Mouse (Mus musculus): ENCODE data around the gene Lonp2. TPM values are rescaled to one million over a fixed set of nuclear protein-coding genes. Genes with fewer than 3 reads are reported as not detected.

The Lonp2 gene
- total RNA-seq, 2 experiments from 2014 or later = 82.2 to 82.3 TPM

- no peak for DNase-seq (ENCODE audit: low spot score in 2 of 2)
Observed at GRCm38 (mm10) chr8:86617759-86618387, 6.0 kb upstream of the Lonp2 start.

GRCm38 (mm10) chr8:86623551-86623910 is 312 bp upstream of the Lonp2 start:
- no peak for DNase-seq (ENCODE audit: low spot score in 2 of 2)

GRCm38 (mm10) chr8:86624915-86625314 is 1.1 kb downstream of the Lonp2 start:
- no peak for DNase-seq (ENCODE audit: low spot score in 2 of 2)

- DNase-seq (ENCODE audit: low spot score in 2 of 2) = no peak
Observed at GRCm38 (mm10) chr8:86630212-86630611, 6.4 kb downstream of the Lonp2 start.

GRCm38 (mm10) chr8:86631395-86631794 is 7.6 kb downstream of the Lonp2 start:
- no peak for DNase-seq (ENCODE audit: low spot score in 2 of 2)

GRCm38 (mm10) chr8:86637826-86638225 is 14.0 kb downstream of the Lonp2 start:
- DNase-seq (ENCODE audit: low spot score in 2 of 2) = no peak

- no peak for DNase-seq (ENCODE audit: low spot score in 2 of 2)
Observed at GRCm38 (mm10) chr8:86638981-86639380, 15.1 kb downstream of the Lonp2 start.

GRCm38 (mm10) chr8:86642682-86643081 is 18.8 kb downstream of the Lonp2 start:
- DNase-seq (ENCODE audit: low spot score in 2 of 2) = no peak

- no peak for DNase-seq (ENCODE audit: low spot score in 2 of 2)
Observed at GRCm38 (mm10) chr8:86644661-86645060, 20.8 kb downstream of the Lonp2 start.

- DNase-seq (ENCODE audit: low spot score in 2 of 2) = no peak
Observed at GRCm38 (mm10) chr8:86647771-86648170, 23.9 kb downstream of the Lonp2 start.

- no peak for DNase-seq (ENCODE audit: low spot score in 2 of 2)
Observed at GRCm38 (mm10) chr8:86651416-86651815, 27.6 kb downstream of the Lonp2 start.

- DNase-seq (ENCODE audit: low spot score in 2 of 2) = no peak
Observed at GRCm38 (mm10) chr8:86652546-86652945, 28.7 kb downstream of the Lonp2 start.

- no peak for DNase-seq (ENCODE audit: low spot score in 2 of 2)
Observed at GRCm38 (mm10) chr8:86654578-86654977, 30.7 kb downstream of the Lonp2 start.

GRCm38 (mm10) chr8:86668750-86669149 is 44.9 kb downstream of the Lonp2 start:
- no peak for DNase-seq (ENCODE audit: low spot score in 2 of 2)

- DNase-seq (ENCODE audit: low spot score in 2 of 2) = no peak
Observed at GRCm38 (mm10) chr8:86669259-86669658, 45.4 kb downstream of the Lonp2 start.

GRCm38 (mm10) chr8:86686629-86687028 is 62.8 kb downstream of the Lonp2 start:
- DNase-seq (ENCODE audit: low spot score in 2 of 2) = no peak

- no peak for DNase-seq (ENCODE audit: low spot score in 2 of 2)
Observed at GRCm38 (mm10) chr8:86692107-86692506, 68.3 kb downstream of the Lonp2 start.

GRCm38 (mm10) chr8:86694011-86694410 is 70.2 kb downstream of the Lonp2 start:
- no peak for DNase-seq (ENCODE audit: low spot score in 2 of 2)

- no peak for DNase-seq (ENCODE audit: low spot score in 2 of 2)
Observed at GRCm38 (mm10) chr8:86695703-86696102, 71.9 kb downstream of the Lonp2 start.

- no peak for DNase-seq (ENCODE audit: low spot score in 2 of 2)
Observed at GRCm38 (mm10) chr8:86698811-86699421, 75.1 kb downstream of the Lonp2 start.

GRCm38 (mm10) chr8:86699471-86699870 is 75.6 kb downstream of the Lonp2 start:
- no peak for DNase-seq (ENCODE audit: low spot score in 2 of 2)

GRCm38 (mm10) chr8:86702453-86702852 is 78.6 kb downstream of the Lonp2 start:
- no peak for DNase-seq (ENCODE audit: low spot score in 2 of 2)

GRCm38 (mm10) chr8:86705317-86705716 is 81.5 kb downstream of the Lonp2 start:
- DNase-seq (ENCODE audit: low spot score in 2 of 2) = no peak

All from adrenal gland, postnatal 4 days (tissue).